ENCODE assay signal across 22 mouse cellular contexts in genomic region chr10:111124175-111124574, GRCm38 (mm10).
"Had no signal": no experiment of that assay in that cellular context is flagged by ENCODE, and none has a peak within 500 bp of the region (broad histone marks: within the 10 kb centered on the region; RNA-seq: fewer than 3 reads in every experiment).

No protein-coding gene starts in this region.

- H3K9me3 ChIP-seq: intestine, embryonic 15.5 days; limb, embryonic 10.5 days; limb, embryonic 13.5 days; liver, embryonic 12.5 days; liver, embryonic 15.5 days; lung, embryonic 15.5 days; megakaryocyte, embryonic 14.5 days; midbrain, embryonic 10.5 days; midbrain, embryonic 13.5 days; neural tube, embryonic 13.5 days had no signal

- ATAC-seq: intestine, embryonic 15.5 days; midbrain, embryonic 13.5 days; midbrain, embryonic 16.5 days had no signal

- H3K27me3 ChIP-seq: intestine, embryonic 15.5 days; limb, embryonic 13.5 days; liver, embryonic 12.5 days; liver, embryonic 15.5 days; lung, embryonic 15.5 days; megakaryocyte, embryonic 14.5 days; midbrain, embryonic 13.5 days; neural tube, embryonic 13.5 days had no signal

- H3K9ac ChIP-seq: intestine, embryonic 15.5 days; limb, embryonic 13.5 days; liver, embryonic 12.5 days; liver, embryonic 15.5 days; lung, embryonic 15.5 days; midbrain, embryonic 13.5 days; neural tube, embryonic 13.5 days had no signal

- H3K4me1 ChIP-seq: intestine, embryonic 15.5 days; limb, embryonic 10.5 days; limb, embryonic 13.5 days; lung, embryonic 15.5 days; midbrain, embryonic 10.5 days; midbrain, embryonic 13.5 days; neural tube, embryonic 13.5 days had no signal

- H3K36me3 ChIP-seq: intestine, embryonic 15.5 days; limb, embryonic 10.5 days; limb, embryonic 13.5 days; liver, embryonic 12.5 days; liver, embryonic 15.5 days; lung, embryonic 15.5 days; midbrain, embryonic 10.5 days; midbrain, embryonic 13.5 days; neural tube, embryonic 13.5 days had no signal

- H3K4me2 ChIP-seq: intestine, embryonic 15.5 days; limb, embryonic 13.5 days; liver, embryonic 12.5 days; liver, embryonic 15.5 days; lung, embryonic 15.5 days; midbrain, embryonic 13.5 days; neural tube, embryonic 13.5 days had no signal

- H3K4me3 ChIP-seq: intestine, embryonic 15.5 days; limb, embryonic 10.5 days; limb, embryonic 13.5 days; liver, embryonic 12.5 days; liver, embryonic 15.5 days; lung, embryonic 15.5 days; megakaryocyte, embryonic 14.5 days; midbrain, embryonic 10.5 days; midbrain, embryonic 13.5 days; myocyte; neural tube, embryonic 13.5 days had no signal

- H3K27ac ChIP-seq: intestine, embryonic 15.5 days; limb, embryonic 10.5 days; limb, embryonic 13.5 days; liver, embryonic 12.5 days; liver, embryonic 15.5 days; lung, embryonic 15.5 days; midbrain, embryonic 10.5 days; midbrain, embryonic 13.5 days; neural tube, embryonic 13.5 days had no signal

- DNase-seq: kidney, adult 11 months; kidney, adult 8-10 months; kidney, postnatal 14 days; kidney, postnatal 4 days; liver; lung, adult 18-20 months; retina, postnatal 1 day; right cerebral cortex, postnatal 25 days; thymus, adult 18-20 months; thymus, postnatal 25 days had no signal
